Mouse (Mus musculus): ENCODE measurements around the gene Robo2.
"Not testable (repeated sequence)": the region's sequence is repeated elsewhere in the genome, so short reads cannot be mapped to it uniquely, and the experiment has no call there.

Gene Robo2

GRCm38 (mm10) chr16:74200705-74201104 is 210.9 kb downstream of the Robo2 start:
- in situ Hi-C loops (cut with MboI), result no loop called here

- in situ Hi-C loops (cut with MboI), result no loop called here
Observed at GRCm38 (mm10) chr16:74200024-74200703, 211.5 kb downstream of the Robo2 start.

GRCm38 (mm10) chr16:74192979-74193554 is 218.6 kb downstream of the Robo2 start:
- in situ Hi-C loops (cut with MboI), result no loop called here

GRCm38 (mm10) chr16:74191621-74192020 is 220.0 kb downstream of the Robo2 start:
- in situ Hi-C loops (cut with MboI), result no loop called here

- in situ Hi-C loops (cut with MboI), result no loop called here
Observed at GRCm38 (mm10) chr16:74182509-74183113, 229.0 kb downstream of the Robo2 start.

- in situ Hi-C loops (cut with MboI), result no loop called here
Observed at GRCm38 (mm10) chr16:74172673-74173072, 239.0 kb downstream of the Robo2 start.

- in situ Hi-C loops (cut with MboI), result no loop called here
Observed at GRCm38 (mm10) chr16:74169642-74170041, 242.0 kb downstream of the Robo2 start.

GRCm38 (mm10) chr16:74169121-74169520 is 242.5 kb downstream of the Robo2 start:
- in situ Hi-C loops (cut with MboI), result no loop called here

GRCm38 (mm10) chr16:74167832-74168231 is 243.8 kb downstream of the Robo2 start:
- in situ Hi-C loops (cut with MboI), result no loop called here

GRCm38 (mm10) chr16:74162041-74162440 is 249.6 kb downstream of the Robo2 start:
- in situ Hi-C loops (cut with MboI), result no loop called here

- in situ Hi-C loops (cut with MboI), result no loop called here
Observed at GRCm38 (mm10) chr16:74159189-74159588, 252.4 kb downstream of the Robo2 start.

GRCm38 (mm10) chr16:74136181-74136580 is 275.4 kb downstream of the Robo2 start:
- in situ Hi-C loops (cut with MboI), result no loop called here

GRCm38 (mm10) chr16:74132833-74133232 is 278.8 kb downstream of the Robo2 start:
- in situ Hi-C loops (cut with MboI), result no loop called here

- in situ Hi-C loops (cut with MboI), result no loop called here
Observed at GRCm38 (mm10) chr16:74131370-74131769, 280.3 kb downstream of the Robo2 start.

- in situ Hi-C loops (cut with MboI), result no loop called here
Observed at GRCm38 (mm10) chr16:74128443-74128983, 283.1 kb downstream of the Robo2 start.

GRCm38 (mm10) chr16:74113155-74113554 is 298.5 kb downstream of the Robo2 start:
- in situ Hi-C loops (cut with MboI), result no loop called here

- in situ Hi-C loops (cut with MboI), result no loop called here
Observed at GRCm38 (mm10) chr16:74111101-74111500, 300.5 kb downstream of the Robo2 start.

GRCm38 (mm10) chr16:74104449-74104848 is 307.2 kb downstream of the Robo2 start:
- in situ Hi-C loops (cut with MboI), result not testable (repeated sequence)

GRCm38 (mm10) chr16:74092997-74093801 is 318.4 kb downstream of the Robo2 start:
- in situ Hi-C loops (cut with MboI), result no loop called here

- in situ Hi-C loops (cut with MboI), result no loop called here
Observed at GRCm38 (mm10) chr16:74089951-74090350, 321.7 kb downstream of the Robo2 start.

- in situ Hi-C loops (cut with MboI), result no loop called here
Observed at GRCm38 (mm10) chr16:74084188-74084587, 327.4 kb downstream of the Robo2 start.

- in situ Hi-C loops (cut with MboI), result no loop called here
Observed at GRCm38 (mm10) chr16:74072671-74073070, 339.0 kb downstream of the Robo2 start.

All from mature B cell (primary cell).